Mouse (Mus musculus): ENCODE measurements around the gene Aknad1.

DNA sequence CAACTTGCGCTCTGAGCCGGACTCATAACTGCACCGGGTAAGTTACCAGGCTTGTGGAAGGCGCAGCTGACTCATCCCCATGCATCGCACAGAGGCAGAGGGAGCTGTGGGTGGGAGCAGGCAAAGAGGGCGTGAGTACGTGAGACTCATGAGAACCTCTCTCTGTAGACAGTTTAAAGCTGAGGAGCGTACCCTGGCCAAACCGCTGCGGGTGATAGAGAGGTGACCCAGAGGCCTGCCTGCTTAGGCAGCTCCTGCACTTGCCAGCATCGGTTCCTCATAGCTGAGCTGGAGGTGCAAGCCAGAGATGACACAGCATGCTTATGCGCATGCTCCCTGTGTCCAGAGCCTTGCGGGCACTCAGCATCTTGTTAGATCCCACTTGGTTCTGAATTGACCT is 32.8 kb downstream of the Aknad1 start:
- TF ChIP-seq CTCF (IDR thresholded peaks at IDR 0.05; ENCODE audit: low read depth) (no peak), EP300 (IDR thresholded peaks at IDR 0.05; ENCODE audit: low read depth) (no peak)

Measured in liver, postnatal 0 days (tissue).